Mouse (Mus musculus) hindbrain, embryonic 14.5 days (tissue): ENCODE results near the gene Uvrag. TPM values are rescaled to one million over a fixed set of nuclear protein-coding genes. Genes with fewer than 3 reads are reported as not detected.

Experiments used
- ATAC-seq: fragments of 200-750 bp; cut with Nextera tagmentation; 2 replicates; pipeline ENCODE4 v1.8.0; 2017; ENCODE audit warnings: moderate number of reproducible peaks, mild to moderate bottlenecking, moderate TSS enrichment, moderate library complexity; ENCODE audit not compliant: low FRiP score
- DNase-seq: peaks from one replicate; pipeline ENCODE4 v3.0.0-alpha.2; 2015; ENCODE audit warnings: low spot score
- H3K27ac ChIP-seq: fragments of 300-500 bp; sonication (generic); 2 replicates; pipeline ENCODE4 v1.5.1; 2014; ENCODE audit warnings: mild to moderate bottlenecking, moderate library complexity
- H3K27me3 ChIP-seq: fragments of 300-500 bp; sonication (generic); 2 replicates; pipeline ENCODE4 v1.6.1; 2014; ENCODE audit warnings: mild to moderate bottlenecking, low read length, mixed read lengths; ENCODE audit not compliant: control insufficient read depth, insufficient read depth
- H3K36me3 ChIP-seq: fragments of 300-500 bp; sonication (generic); replicated peaks from 2 replicates; pipeline ENCODE4 v1.6.1; 2014; ENCODE audit not compliant: control insufficient read depth, insufficient read depth
- H3K4me1 ChIP-seq: fragments of 300-500 bp; sonication (generic); replicated peaks from 2 replicates; pipeline ENCODE4 v1.6.1; 2014; ENCODE audit warnings: antibody characterized with exemption, low read length, mixed read lengths; ENCODE audit not compliant: control insufficient read depth, insufficient read depth
- H3K4me2 ChIP-seq: fragments of 300-500 bp; sonication (generic); replicated peaks from 2 replicates; pipeline ENCODE4 v1.6.1; 2014; ENCODE audit warnings: mild to moderate bottlenecking, moderate library complexity
- H3K4me3 ChIP-seq: fragments of 300-500 bp; sonication (generic); replicated peaks from 2 replicates; pipeline ENCODE4 v1.5.1; 2014; ENCODE audit warnings: mild to moderate bottlenecking, low read length
- H3K9ac ChIP-seq: fragments of 300-500 bp; sonication (generic); 2 replicates; pipeline ENCODE4 v1.6.1; 2014
- H3K9me3 ChIP-seq: fragments of 300-500 bp; sonication (generic); 2 replicates; pipeline ENCODE4 v1.6.1; 2016; ENCODE audit warnings: low read length; ENCODE audit not compliant: control insufficient read depth
- WGBS: fragments of 180-500 bp; shearing (Covaris S2); extraction: QIAGEN DNeasy Blood & Tissue Kit; methylation state at CpG from one replicate; pipeline ENCODE4 v1.1.7; 2014; 5-methylcytosine and 5-hydroxymethylcytosine counted together
- polyA plus RNA-seq: library from polyadenylated mRNA; unstranded; fragments of >200 nt; fragmentation: Nextera tagmentation; extraction: Ambion mirVana; gene quantifications from 2 replicates; pipeline ENCODE4 v1.2.1, GENCODE M21; 2014

The Uvrag gene
- polyA plus RNA-seq, 1 experiment from 2014 or later: 18.0 TPM

GRCm38 (mm10) chr7:99159446-99159845, 18.5 kb upstream of the Uvrag start:
- ATAC-seq: no peak
- Histone ChIP-seq H3K9ac (no peak overlapping the region), H3K4me1 (peaks cover 6% of the 10 kb centered on the region), H3K36me3 (no peaks in the 10 kb centered on the region), H3K27me3 (no peaks in the 10 kb centered on the region), H3K4me2 (no peak overlapping the region), H3K27ac (no peak overlapping the region), H3K4me3 (no peak overlapping the region), H3K9me3 (no peaks in the 10 kb centered on the region)
- WGBS: 77% methylated on average over 2 of the region's 2 CpGs
- no peak for DNase-seq

- H3K9ac ChIP-seq: no peak overlapping the region
- ATAC-seq: no peak
- no peak overlapping the region for H3K27ac ChIP-seq
- H3K27me3 ChIP-seq: no peaks in the 10 kb centered on the region
- no peak for DNase-seq
- no peaks in the 10 kb centered on the region for H3K9me3 ChIP-seq
- peaks cover 6% of the 10 kb centered on the region for H3K4me1 ChIP-seq
- H3K36me3 ChIP-seq: no peaks in the 10 kb centered on the region
- no peak overlapping the region for H3K4me2 ChIP-seq
- H3K4me3 ChIP-seq: no peak overlapping the region
- 53% methylated on average over 5 of the region's 5 CpGs for WGBS
Observed at GRCm38 (mm10) chr7:99158904-99159303, 18.0 kb upstream of the Uvrag start.

- Histone ChIP-seq H3K4me2 (no peak overlapping the region), H3K4me1 (peaks cover 6% of the 10 kb centered on the region), H3K27me3 (no peaks in the 10 kb centered on the region), H3K27ac (no peak overlapping the region), H3K9ac (no peak overlapping the region), H3K36me3 (no peaks in the 10 kb centered on the region), H3K9me3 (no peaks in the 10 kb centered on the region), H3K4me3 (no peak overlapping the region)
- ATAC-seq: no peak
- DNase-seq: no peak
- 84% methylated on average over 8 of the region's 8 CpGs for WGBS
Observed at GRCm38 (mm10) chr7:99158011-99158410, 17.1 kb upstream of the Uvrag start.

GRCm38 (mm10) chr7:99156737-99157136, 15.8 kb upstream of the Uvrag start:
- H3K27me3 ChIP-seq: no peaks in the 10 kb centered on the region
- ATAC-seq: no peak
- H3K36me3 ChIP-seq: no peaks in the 10 kb centered on the region
- H3K4me1 ChIP-seq: peaks cover 6% of the 10 kb centered on the region
- no peaks in the 10 kb centered on the region for H3K9me3 ChIP-seq
- no peak overlapping the region for H3K27ac ChIP-seq
- no peak overlapping the region for H3K9ac ChIP-seq
- 88% methylated on average over 10 of the region's 10 CpGs for WGBS
- no peak overlapping the region for H3K4me2 ChIP-seq
- no peak for DNase-seq
- no peak overlapping the region for H3K4me3 ChIP-seq

- Histone ChIP-seq H3K9me3 (no peaks in the 10 kb centered on the region), H3K9ac (peak overlapping the region; percentile 4; the same call in 1 of the 2 replicates), H3K4me1 (peaks cover 6% of the 10 kb centered on the region), H3K4me3 (no peak overlapping the region), H3K36me3 (no peaks in the 10 kb centered on the region), H3K27ac (no peak overlapping the region), H3K27me3 (no peaks in the 10 kb centered on the region), H3K4me2 (peak overlapping the region; percentile 44)
- DNase-seq: no peak
- ATAC-seq: peak; percentile 36; the same call in 1 of the 2 replicates
- WGBS: 31% methylated on average over 17 of the region's 17 CpGs
Observed at GRCm38 (mm10) chr7:99155311-99156289, 14.7 kb upstream of the Uvrag start.

GRCm38 (mm10) chr7:99154648-99155151, 13.8 kb upstream of the Uvrag start:
- WGBS: 55% methylated on average over 8 of the region's 8 CpGs
- H3K9me3 ChIP-seq: no peaks in the 10 kb centered on the region
- H3K4me1 ChIP-seq: peaks cover 6% of the 10 kb centered on the region
- no peaks in the 10 kb centered on the region for H3K27me3 ChIP-seq
- ATAC-seq (no peak; the same call in 1 of the 2 replicates), DNase-seq (no peak)
- H3K4me2 ChIP-seq: no peak overlapping the region
- no peak overlapping the region for H3K9ac ChIP-seq
- H3K36me3 ChIP-seq: no peaks in the 10 kb centered on the region
- H3K4me3 ChIP-seq: no peak overlapping the region
- no peak overlapping the region for H3K27ac ChIP-seq

GRCm38 (mm10) chr7:99153686-99154202, 12.8 kb upstream of the Uvrag start:
- Histone ChIP-seq H3K27me3 (no peaks in the 10 kb centered on the region), H3K4me3 (no peak overlapping the region), H3K9ac (no peak overlapping the region), H3K4me2 (no peak overlapping the region), H3K4me1 (peaks cover 6% of the 10 kb centered on the region), H3K27ac (no peak overlapping the region), H3K36me3 (no peaks in the 10 kb centered on the region), H3K9me3 (no peaks in the 10 kb centered on the region)
- no peak for DNase-seq
- ATAC-seq: no peak
- whole genome bisulfite sequencing: 88% methylated on average over 11 of the region's 11 CpGs

GRCm38 (mm10) chr7:99152756-99153155, 11.8 kb upstream of the Uvrag start:
- ATAC-seq (no peak), DNase-seq (no peak)
- Histone ChIP-seq H3K27me3 (no peaks in the 10 kb centered on the region), H3K27ac (no peak overlapping the region), H3K4me2 (no peak overlapping the region), H3K4me3 (no peak overlapping the region), H3K36me3 (no peaks in the 10 kb centered on the region), H3K4me1 (peaks cover 6% of the 10 kb centered on the region), H3K9ac (no peak overlapping the region), H3K9me3 (no peaks in the 10 kb centered on the region)
- WGBS: 87% methylated on average over 8 of the region's 8 CpGs

GRCm38 (mm10) chr7:99151342-99151741, 10.4 kb upstream of the Uvrag start:
- Histone ChIP-seq H3K27me3 (no peaks in the 10 kb centered on the region), H3K9ac (no peak overlapping the region), H3K4me1 (peaks cover 6% of the 10 kb centered on the region), H3K9me3 (no peaks in the 10 kb centered on the region), H3K4me3 (no peak overlapping the region), H3K36me3 (no peaks in the 10 kb centered on the region), H3K4me2 (no peak overlapping the region), H3K27ac (no peak overlapping the region)
- DNase-seq (peak; percentile 89), ATAC-seq (peak; percentile 53)
- WGBS: 10% methylated on average over 7 of the region's 7 CpGs
